Mouse (Mus musculus) liver (tissue): Measurements from ENCODE around the gene Syt14.

Experiments used
- DNase-seq: peaks from one replicate; pipeline ENCODE4 v3.0.0-alpha.2; 2020; ENCODE audit warnings: mixed read lengths

The Syt14 gene

GRCm38 (mm10) chr1:193035371-193036238 is at the start of gene Syt14:
Gene Syt14 (minus strand): TSS chr1:193035775.
- peak; percentile 97 for DNase-seq

GRCm38 (mm10) chr1:193084016-193084415 is 48.4 kb upstream of the Syt14 start:
- peak; percentile 14 for DNase-seq

- no peak for DNase-seq
Measured at GRCm38 (mm10) chr1:193083051-193083450, 47.5 kb upstream of the Syt14 start.

- no peak for DNase-seq
Measured at GRCm38 (mm10) chr1:193082311-193082921, 46.8 kb upstream of the Syt14 start.

- DNase-seq, result no peak
Measured at GRCm38 (mm10) chr1:193062618-193063017, 27.0 kb upstream of the Syt14 start.

- DNase-seq, result no peak
Measured at GRCm38 (mm10) chr1:193060167-193060566, 24.6 kb upstream of the Syt14 start.

GRCm38 (mm10) chr1:193059596-193059995 is 24.0 kb upstream of the Syt14 start:
- no peak for DNase-seq

GRCm38 (mm10) chr1:193054401-193054800 is 18.8 kb upstream of the Syt14 start:
- no peak for DNase-seq

GRCm38 (mm10) chr1:193053065-193053464 is 17.5 kb upstream of the Syt14 start:
- no peak for DNase-seq

GRCm38 (mm10) chr1:193047616-193048015 is 12.0 kb upstream of the Syt14 start:
- DNase-seq, result no peak

- no peak for DNase-seq
Measured at GRCm38 (mm10) chr1:193042760-193043295, 7.3 kb upstream of the Syt14 start.

GRCm38 (mm10) chr1:193034951-193035370 is 614 bp downstream of the Syt14 start:
- DNase-seq, result peak; percentile 51

- DNase-seq, result no peak
Measured at GRCm38 (mm10) chr1:193024311-193024710, 11.3 kb downstream of the Syt14 start.

GRCm38 (mm10) chr1:193012351-193012750 is 23.2 kb downstream of the Syt14 start:
- DNase-seq, result no peak

GRCm38 (mm10) chr1:193011000-193011769 is 24.4 kb downstream of the Syt14 start:
- peak; percentile 72 for DNase-seq

- no peak for DNase-seq
Measured at GRCm38 (mm10) chr1:193004581-193004980, 31.0 kb downstream of the Syt14 start.

GRCm38 (mm10) chr1:193003953-193004352 is 31.6 kb downstream of the Syt14 start:
- DNase-seq, result no peak

- no peak for DNase-seq
Measured at GRCm38 (mm10) chr1:193002307-193002706, 33.3 kb downstream of the Syt14 start.

GRCm38 (mm10) chr1:193001587-193001986 is 34.0 kb downstream of the Syt14 start:
- DNase-seq, result peak; percentile 61

- DNase-seq, result no peak
Measured at GRCm38 (mm10) chr1:193000908-193001307, 34.7 kb downstream of the Syt14 start.

- peak; percentile 75 for DNase-seq
Measured at GRCm38 (mm10) chr1:192994179-192994873, 41.2 kb downstream of the Syt14 start.

- peak; percentile 62 for DNase-seq
Measured at GRCm38 (mm10) chr1:192993491-192993890, 42.1 kb downstream of the Syt14 start.
